Mouse (Mus musculus): ENCODE results near the gene Spdya. TPM values are rescaled to one million over a fixed set of nuclear protein-coding genes. Genes with fewer than 3 reads are reported as not detected.

Spdya gene
- polyA plus RNA-seq (2012; rRNA removed; ENCODE audit: low replicate concordance), result not detected in 2 replicates

GRCm38 (mm10) chr17:71551757-71552451 is at the start of gene Spdya:
TSS of gene Spdya (plus strand) at chr17:71552061.

GRCm38 (mm10) chr17:71526711-71527564 is 24.9 kb upstream of the Spdya start, which contains the start of gene Ndc80:
TSS of gene Ndc80 (minus strand) at chr17:71526857.

GRCm38 (mm10) chr17:71615638-71616318 is 63.9 kb downstream of the Spdya start, which contains the start of gene Wdr43:
TSS of gene Wdr43 (plus strand) at chr17:71615895.

Other genes starting within 250 kb of the Spdya start
- 1.5 and 2.3 TPM in 2 replicates for gene Emilin2, start 240.1 kb upstream of the Spdya start, polyA plus RNA-seq (2012; rRNA removed; ENCODE audit: low replicate concordance)
- 0.43 TPM in 1 of 2 replicates, not detected in the other for gene Gm4707, start 92.1 kb upstream of the Spdya start, polyA plus RNA-seq (2012; rRNA removed; ENCODE audit: low replicate concordance)
- gene Smchd1, start 76.7 kb upstream of the Spdya start, polyA plus RNA-seq (2012; rRNA removed; ENCODE audit: low replicate concordance), result 1.3 and 1.8 TPM in 2 replicates
- gene Ndc80, start 25.2 kb upstream of the Spdya start, polyA plus RNA-seq (2012; rRNA removed; ENCODE audit: low replicate concordance), result 0.02 TPM in 1 of 2 replicates, not detected in the other
- gene Wdr43, start 63.8 kb downstream of the Spdya start, polyA plus RNA-seq (2012; rRNA removed; ENCODE audit: low replicate concordance), result 1.1 and 2.3 TPM in 2 replicates
- 0.06 and 0.32 TPM in 2 replicates for gene Togaram2, start 121.2 kb downstream of the Spdya start, polyA plus RNA-seq (2012; rRNA removed; ENCODE audit: low replicate concordance)
- not detected in 2 replicates for gene Pcare, start 200.8 kb downstream of the Spdya start, polyA plus RNA-seq (2012; rRNA removed; ENCODE audit: low replicate concordance)
- 0.46 and 0.56 TPM in 2 replicates for gene Clip4, start 216.4 kb downstream of the Spdya start, polyA plus RNA-seq (2012; rRNA removed; ENCODE audit: low replicate concordance)

Data from duodenum, adult 2 months (tissue).